Mouse (Mus musculus) spleen, adult 2 months (tissue): ENCODE measurements around the gene Ppp1r12c. TPM values are rescaled to one million over a fixed set of nuclear protein-coding genes. Genes with fewer than 3 reads are reported as not detected.
A peak's percentile ranks its signal among the peaks of the same experiment; 100 is the strongest.

Source experiments
- DNase-seq, 2 experiments: peaks; one replicate each; pipeline versions ENCODE4 v3.0.0 to v3.0.0-alpha.2; 2012 to 2021; ENCODE audit warnings: low spot score in 2 of 2, low read depth in 1 of 2
- H3K27ac ChIP-seq: fragments of 200-500 bp; 2 replicates; pipeline ENCODE4 v1.5.1; 2012; ENCODE audit warnings: low read length, inconsistent platforms; ENCODE audit not compliant: insufficient read depth
- H3K27me3 ChIP-seq: fragments of 200-500 bp; 2 replicates; pipeline ENCODE4 v1.6.1; 2012; ENCODE audit warnings: mild to moderate bottlenecking, moderate library complexity, low read length, inconsistent platforms; ENCODE audit not compliant: control insufficient read depth, insufficient read depth
- H3K36me3 ChIP-seq: fragments of 200-500 bp; 2 replicates; pipeline ENCODE4 v1.6.1; 2012; ENCODE audit warnings: mild to moderate bottlenecking, low read length, inconsistent platforms; ENCODE audit not compliant: control insufficient read depth, insufficient read depth
- H3K4me1 ChIP-seq: fragments of 200-500 bp; 2 replicates; pipeline ENCODE4 v1.6.1; 2011; ENCODE audit warnings: inconsistent platforms; ENCODE audit not compliant: control insufficient read depth, insufficient read depth, insufficient read length
- H3K4me3 ChIP-seq: fragments of 200-500 bp; 2 replicates; pipeline ENCODE4 v1.5.1; 2011; ENCODE audit warnings: mild to moderate bottlenecking, inconsistent platforms; ENCODE audit not compliant: insufficient read depth, insufficient read length; ENCODE audit errors: extremely low read depth
- CTCF ChIP-seq: fragments of 200-500 bp; IDR thresholded peaks from 2 replicates; pipeline ENCODE4 v1.5.1; 2011; ENCODE audit warnings: mild to moderate bottlenecking, inconsistent platforms; ENCODE audit not compliant: insufficient read depth, insufficient read length, insufficient replicate concordance; ENCODE audit errors: extremely low read depth
- POLR2A ChIP-seq: fragments of 200-500 bp; IDR thresholded peaks from 2 replicates; pipeline ENCODE4 v1.6.1; 2011; ENCODE audit warnings: low read depth, low read length, inconsistent platforms
- WGBS: fragments of 180-500 bp; shearing (Covaris S2); methylation state at CpG from one replicate; pipeline ENCODE4 v1.1.7; 2018; 5-methylcytosine and 5-hydroxymethylcytosine counted together
- polyA plus RNA-seq: library from polyadenylated mRNA; depleted of rRNA; stranded (reverse); fragments of >200 nt; gene quantifications from 2 replicates; pipeline ENCODE4 v1.2.3, GENCODE M21; 2012

Ppp1r12c gene
- polyA plus RNA-seq, 1 experiment, result 92.6 TPM

DNA sequence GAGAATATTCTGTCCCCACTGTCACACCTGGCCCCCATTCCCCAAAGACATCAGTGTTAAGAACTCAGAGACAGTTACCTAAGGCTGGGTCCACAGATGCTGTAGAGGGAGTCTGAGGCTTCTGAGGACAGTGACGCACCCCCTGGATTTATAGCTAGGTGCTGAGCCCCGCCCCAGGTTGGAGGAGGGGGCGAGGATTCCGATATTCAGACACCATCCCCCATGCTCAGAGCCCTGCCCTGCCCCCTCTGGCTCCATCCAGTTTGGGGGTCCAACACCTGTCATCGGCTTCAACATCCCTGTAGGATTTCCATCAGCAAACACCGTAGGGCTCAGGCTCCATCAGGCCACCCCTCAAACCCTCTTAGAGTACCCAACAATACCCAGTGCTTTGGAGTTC, 14.4 kb upstream of the Ppp1r12c start:
- no peak overlapping the region for H3K27ac ChIP-seq
- peaks cover 2% of the 10 kb centered on the region; the same call in 1 of the 2 replicates for H3K4me1 ChIP-seq
- WGBS, result 84% methylated on average over 6 of the region's 6 CpGs
- no peaks in the 10 kb centered on the region for H3K27me3 ChIP-seq
- no peak for DNase-seq
- no peak overlapping the region for H3K4me3 ChIP-seq
- H3K36me3 ChIP-seq, result no peaks in the 10 kb centered on the region
- TF ChIP-seq CTCF (no peak), POLR2A (no peak)

DNA sequence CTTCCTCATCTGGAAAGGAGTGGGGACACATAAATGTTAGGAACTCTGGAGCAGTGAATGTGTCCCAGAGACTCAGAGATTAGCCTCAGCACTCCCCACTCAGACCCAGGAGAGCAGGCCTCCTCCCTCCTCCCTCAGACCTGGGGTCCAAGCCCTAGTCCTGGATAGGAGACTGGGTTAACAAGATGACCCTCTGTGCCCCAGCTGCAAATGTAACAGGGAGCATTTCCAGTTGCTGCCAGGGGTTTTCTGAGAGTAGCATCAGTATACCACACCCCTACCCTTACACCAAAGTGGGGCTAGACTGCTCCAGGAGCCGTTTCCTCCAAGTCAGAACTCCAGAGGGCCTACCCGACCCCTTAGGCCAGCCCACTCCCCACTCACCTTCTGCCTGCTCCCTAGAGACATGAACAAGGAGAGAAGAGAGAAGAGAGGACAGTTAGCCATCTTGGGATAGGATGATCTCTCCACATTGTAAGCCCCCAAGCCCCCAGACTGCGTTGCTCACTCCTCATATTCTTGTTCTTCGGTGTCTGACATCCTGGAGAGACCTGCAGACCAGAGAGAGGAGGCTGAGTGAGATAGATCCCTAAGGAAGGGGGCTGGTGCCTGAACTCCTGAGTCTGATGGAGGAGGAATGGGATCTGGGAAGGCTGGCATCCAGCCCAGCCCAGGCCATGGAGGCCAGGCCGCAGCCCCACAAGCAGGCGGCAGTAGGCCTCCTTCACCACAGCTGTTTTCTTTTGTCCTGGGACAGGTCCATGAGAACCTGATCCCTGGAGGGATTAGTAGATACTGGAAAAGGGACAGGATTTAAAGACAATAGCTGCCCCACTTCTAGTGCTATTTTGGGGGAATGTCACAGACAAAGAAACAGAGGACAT, 12.6 kb upstream of the Ppp1r12c start:
- H3K36me3 ChIP-seq, result no peaks in the 10 kb centered on the region
- 88% methylated on average over 6 of the region's 6 CpGs for WGBS
- peaks cover 2% of the 10 kb centered on the region; the same call in 1 of the 2 replicates for H3K4me1 ChIP-seq
- H3K4me3 ChIP-seq, result no peak overlapping the region
- DNase-seq, result no peak
- no peaks in the 10 kb centered on the region for H3K27me3 ChIP-seq
- no peak for TF ChIP-seq CTCF
- no peak for TF ChIP-seq POLR2A
- H3K27ac ChIP-seq, result no peak overlapping the region

DNA sequence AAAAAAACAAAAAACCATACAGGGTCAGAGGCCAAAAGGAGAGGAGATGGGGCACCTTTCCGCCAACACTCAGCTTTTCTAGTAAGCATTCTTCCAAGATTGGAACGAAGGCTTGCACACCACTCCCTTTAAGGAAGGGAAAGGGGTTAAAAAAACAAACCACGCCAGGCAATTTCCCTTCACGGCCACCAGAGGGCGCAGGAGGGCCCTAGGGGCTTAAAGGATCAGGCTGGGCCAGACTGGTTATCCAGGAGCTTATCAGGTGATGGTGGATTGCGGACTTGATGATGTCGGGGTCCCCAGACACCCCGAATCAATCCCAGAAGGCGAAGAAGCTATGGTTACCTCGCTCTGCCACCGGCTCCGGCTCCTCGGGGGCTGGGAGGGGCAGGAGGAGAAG, 11.8 kb upstream of the Ppp1r12c start:
- Histone ChIP-seq H3K4me1 (peaks cover 2% of the 10 kb centered on the region; the same call in 1 of the 2 replicates), H3K27me3 (no peaks in the 10 kb centered on the region), H3K27ac (no peak overlapping the region), H3K4me3 (no peak overlapping the region), H3K36me3 (no peaks in the 10 kb centered on the region)
- 40% methylated on average over 13 of the region's 13 CpGs for WGBS
- DNase-seq, result peak in 1 of 2 experiments; percentile 26
- TF ChIP-seq POLR2A, result no peak
- TF ChIP-seq CTCF, result peak; percentile 87

DNA sequence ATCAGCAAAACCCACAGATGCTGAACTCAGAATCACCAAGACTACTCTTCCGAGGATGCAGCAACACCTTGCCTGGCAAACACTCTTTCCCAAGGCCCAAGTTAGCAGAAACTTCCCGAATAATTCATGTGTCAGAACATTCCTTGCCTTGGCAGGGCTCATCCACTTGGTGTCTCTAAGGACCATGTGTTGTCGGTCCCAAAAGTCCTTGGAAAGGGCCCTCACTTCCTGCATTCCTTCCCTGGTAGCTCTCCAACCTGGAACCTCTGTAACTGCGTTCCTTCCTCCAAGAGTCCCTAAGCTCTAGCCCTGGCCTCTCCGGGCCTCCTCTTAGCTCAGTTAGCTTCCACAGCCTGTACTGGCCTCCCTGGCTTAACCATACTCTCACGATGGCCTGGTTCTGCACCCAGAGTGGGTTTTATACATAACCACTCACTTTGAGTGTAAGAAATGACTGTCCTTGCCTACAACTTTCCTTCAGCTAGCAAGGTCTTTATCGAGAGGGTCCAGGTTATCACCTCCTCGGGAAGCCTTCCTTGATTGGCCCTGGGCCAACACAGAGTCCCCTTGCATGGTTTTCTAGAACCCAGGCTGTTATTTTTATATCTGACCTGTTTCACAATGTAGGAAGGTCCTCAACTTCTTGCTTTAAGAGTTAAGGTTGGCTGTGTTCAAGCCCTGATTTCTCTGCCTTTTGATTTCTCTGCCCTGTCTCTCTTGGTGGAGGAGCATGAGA, 10.2 kb upstream of the Ppp1r12c start:
- Histone ChIP-seq H3K27me3 (no peaks in the 10 kb centered on the region), H3K36me3 (no peaks in the 10 kb centered on the region), H3K27ac (no peak overlapping the region), H3K4me1 (no peaks in the 10 kb centered on the region), H3K4me3 (no peak overlapping the region)
- no peak for TF ChIP-seq POLR2A
- TF ChIP-seq CTCF, result no peak
- WGBS, result 85% methylated on average over 8 of the region's 8 CpGs
- DNase-seq, result no peak

DNA sequence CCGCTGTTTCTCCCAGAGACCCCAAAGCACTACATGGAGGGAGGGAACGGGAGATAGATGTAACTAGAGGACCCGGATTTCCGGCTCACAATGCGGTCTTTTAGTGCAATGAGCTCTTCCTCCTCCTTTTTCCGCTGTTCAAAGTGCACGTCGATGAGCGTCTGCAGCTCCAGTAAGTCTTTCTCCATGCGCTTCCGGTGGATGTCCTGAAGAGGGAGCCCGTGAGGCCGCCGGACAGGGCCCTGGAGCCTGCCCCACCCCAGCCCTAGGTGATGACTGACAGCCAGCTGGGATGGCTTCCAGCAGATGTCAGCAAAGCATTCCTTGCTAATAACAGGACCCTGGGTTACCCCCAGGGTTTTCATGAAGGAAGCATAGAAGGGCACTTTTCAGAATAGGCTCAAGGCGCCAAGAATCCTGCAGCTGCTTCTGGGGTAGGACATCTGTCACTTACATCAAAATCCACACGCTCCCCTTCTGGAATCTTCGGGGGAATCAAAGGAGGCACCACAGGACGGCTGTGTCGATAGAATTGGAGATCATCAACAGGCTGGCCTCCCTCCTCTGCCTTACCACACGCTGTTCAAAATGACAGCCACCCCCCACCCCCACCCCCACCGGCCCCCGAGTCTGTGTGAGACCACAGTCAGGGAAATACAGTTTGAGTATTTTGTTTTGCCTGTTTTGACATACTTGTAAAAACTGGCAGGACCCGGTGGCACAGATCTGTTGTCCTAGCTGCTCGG, 8.6 kb upstream of the Ppp1r12c start:
- H3K27me3 ChIP-seq, result no peaks in the 10 kb centered on the region
- DNase-seq, result peak in 1 of 2 experiments; percentile 66
- peaks cover 2% of the 10 kb centered on the region; the same call in 1 of the 2 replicates for H3K4me1 ChIP-seq
- 30% methylated on average over 24 of the region's 24 CpGs for WGBS
- no peaks in the 10 kb centered on the region for H3K36me3 ChIP-seq
- TF ChIP-seq CTCF (peak; percentile 81), POLR2A (no peak)
- H3K27ac ChIP-seq, result no peak overlapping the region
- no peak overlapping the region for H3K4me3 ChIP-seq

DNA sequence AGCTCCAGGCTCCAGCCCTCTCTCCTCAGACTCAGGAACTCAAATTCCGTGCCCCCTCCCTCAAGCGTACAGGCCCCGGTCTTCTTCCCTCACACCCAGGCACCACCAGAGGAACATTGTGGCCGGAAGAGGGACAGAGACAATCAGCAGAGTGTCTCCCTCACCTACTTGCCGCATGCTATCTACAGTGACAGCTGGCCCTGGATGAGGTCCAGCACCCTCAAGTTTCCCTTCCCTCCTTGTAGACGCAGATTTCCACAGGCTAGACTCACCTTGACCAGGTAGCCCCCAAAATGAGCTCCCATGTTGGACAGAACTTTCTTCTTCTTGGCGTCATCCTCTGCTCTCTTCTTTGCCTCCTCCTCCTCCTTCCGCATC, 7.2 kb upstream of the Ppp1r12c start:
- H3K4me3 ChIP-seq, result no peak overlapping the region
- no peak overlapping the region for H3K27ac ChIP-seq
- H3K4me1 ChIP-seq, result peaks cover 8% of the 10 kb centered on the region; the same call in 1 of the 2 replicates
- no peak for DNase-seq
- H3K36me3 ChIP-seq, result no peaks in the 10 kb centered on the region
- no peak for TF ChIP-seq CTCF
- TF ChIP-seq POLR2A, result no peak
- WGBS, result 69% methylated on average over 8 of the region's 8 CpGs
- no peaks in the 10 kb centered on the region for H3K27me3 ChIP-seq
